Mouse (Mus musculus) kidney, adult 2 months (tissue): ENCODE measurements around the gene Phpt1.

Experiments used
- CTCF ChIP-seq: fragments of 200-500 bp; conservative IDR thresholded peaks from 2 replicates; pipeline ENCODE4 v1.5.1; 2011; ENCODE audit warnings: low read depth, mild to moderate bottlenecking, control low read depth, low read length, moderate library complexity, mixed read lengths; ENCODE audit not compliant: insufficient read depth, insufficient read length
- POLR2A ChIP-seq: fragments of 200-500 bp; IDR thresholded peaks from one replicate; pipeline ENCODE4 v1.6.1; 2011; ENCODE audit warnings: low read depth, low read length, control low read depth

GRCm38 (mm10) chr2:25580621-25581101 is 5.6 kb upstream of the Phpt1 start:
- TF ChIP-seq CTCF (no peak), POLR2A (no peak)
